Mouse (Mus musculus) brain, embryonic 14.5 days (tissue): ENCODE data around the gene Adam17. TPM values are rescaled to one million over a fixed set of nuclear protein-coding genes. Genes with fewer than 3 reads are reported as not detected.

Experiments
- DNase-seq: peaks from one replicate; pipeline ENCODE4 v3.0.0-alpha.2; 2011; ENCODE audit warnings: low read depth
- CTCF ChIP-seq: fragments of 200-500 bp; IDR thresholded peaks from 2 replicates; pipeline ENCODE4 v1.5.1; 2012; ENCODE audit warnings: inconsistent platforms, mild to moderate bottlenecking, moderate library complexity, borderline replicate concordance; ENCODE audit not compliant: insufficient read depth, insufficient read length; ENCODE audit errors: extremely low read depth
- POLR2A ChIP-seq: fragments of 200-500 bp; IDR thresholded peaks from 2 replicates; pipeline ENCODE4 v1.6.1; 2012; ENCODE audit warnings: mild to moderate bottlenecking, inconsistent platforms, borderline replicate concordance; ENCODE audit not compliant: poor library complexity, insufficient read depth, insufficient read length, severe bottlenecking; ENCODE audit errors: extremely low read depth
- polyA plus RNA-seq: library from polyadenylated mRNA; depleted of rRNA; stranded (reverse); fragments of >200 nt; gene quantifications from 2 replicates; pipeline ENCODE4 v1.2.3, GENCODE M21; 2012

Adam17 gene
- polyA plus RNA-seq, 1 experiment, result 22.2 TPM

GRCm38 (mm10) chr12:21322856-21323255, 50.6 kb downstream of the Adam17 start:
- TF ChIP-seq CTCF (no peak), POLR2A (no peak)
- DNase-seq, result no peak

- TF ChIP-seq POLR2A, result no peak
- no peak for TF ChIP-seq CTCF
- DNase-seq, result no peak
These were observed 51.1 kb downstream of the Adam17 start for GRCm38 (mm10) chr12:21322296-21322695.

GRCm38 (mm10) chr12:21321170-21321569, 52.3 kb downstream of the Adam17 start:
- TF ChIP-seq CTCF (no peak), POLR2A (no peak)
- DNase-seq, result no peak

- no peak for DNase-seq
- TF ChIP-seq CTCF (no peak), POLR2A (no peak)
These were observed 53.1 kb downstream of the Adam17 start for GRCm38 (mm10) chr12:21320317-21320716.

- peak; percentile 71 for DNase-seq
- TF ChIP-seq CTCF (peak; percentile 74; the same call in 1 of the 2 replicates), POLR2A (no peak)
These were observed 55.1 kb downstream of the Adam17 start for GRCm38 (mm10) chr12:21318143-21318895.

- DNase-seq, result peak; percentile 20
- TF ChIP-seq POLR2A, result no peak
- no peak for TF ChIP-seq CTCF
These were observed 56.6 kb downstream of the Adam17 start for GRCm38 (mm10) chr12:21316869-21317265.

- no peak for TF ChIP-seq CTCF
- peak; percentile 54; the same call in 1 of the 2 replicates for TF ChIP-seq POLR2A
- peak; percentile 86 for DNase-seq
These were observed 57.2 kb downstream of the Adam17 start, which contains the start of gene Iah1 for GRCm38 (mm10) chr12:21315923-21316868. TSS of gene Iah1 (plus strand) at chr12:21316389.

- TF ChIP-seq POLR2A (no peak), CTCF (no peak)
- DNase-seq, result no peak
These were observed 61.2 kb downstream of the Adam17 start for GRCm38 (mm10) chr12:21312201-21312600.

- DNase-seq, result no peak
- no peak for TF ChIP-seq CTCF
- TF ChIP-seq POLR2A, result no peak
These were observed 66.7 kb downstream of the Adam17 start for GRCm38 (mm10) chr12:21306721-21307120.

GRCm38 (mm10) chr12:21305741-21306140, 67.7 kb downstream of the Adam17 start:
- no peak for DNase-seq
- TF ChIP-seq CTCF, result no peak
- no peak for TF ChIP-seq POLR2A

- TF ChIP-seq POLR2A (no peak), CTCF (no peak)
- DNase-seq, result no peak
These were observed 71.1 kb downstream of the Adam17 start for GRCm38 (mm10) chr12:21302361-21302783.
